Mouse (Mus musculus): ENCODE results near the gene Hs6st3. TPM values are rescaled to one million over a fixed set of nuclear protein-coding genes. Genes with fewer than 3 reads are reported as not detected.

Hs6st3 gene
- polyA plus RNA-seq, 1 experiment, result 1.2 TPM

DNA sequence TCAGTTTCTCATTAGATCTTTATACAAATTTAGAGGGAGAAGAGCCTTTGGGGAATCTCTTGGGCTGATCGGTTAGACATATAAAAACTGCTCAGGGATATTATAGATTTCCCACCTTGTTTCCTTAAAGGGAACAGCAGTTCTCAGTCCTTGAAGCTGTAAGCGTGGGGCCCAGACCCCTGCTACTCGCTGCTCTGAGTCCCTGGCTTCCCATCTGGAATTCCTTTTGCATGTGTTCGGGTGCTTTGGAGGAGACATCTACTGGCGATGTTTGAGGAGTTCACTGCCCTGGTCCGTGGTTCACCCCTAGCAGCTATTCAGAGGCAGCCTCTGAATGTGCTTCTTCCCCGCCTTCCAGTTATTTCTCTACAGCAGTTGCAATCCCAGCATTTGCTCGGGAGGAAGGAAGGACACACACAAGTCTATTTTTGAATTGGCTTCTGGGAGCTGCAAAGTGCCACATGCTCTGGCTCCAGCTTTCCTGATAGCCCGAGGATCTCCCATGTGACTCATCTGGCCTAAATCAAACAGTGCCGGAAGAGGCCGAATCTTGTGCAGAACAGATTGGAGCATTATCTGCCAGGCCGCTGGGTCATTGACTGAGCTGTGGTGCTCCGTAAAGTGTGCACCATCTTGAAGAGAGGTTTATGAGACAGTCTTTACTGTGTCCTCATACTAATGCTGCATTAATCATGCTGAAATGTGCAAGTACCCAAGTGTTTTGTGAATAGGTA lies 77.6 kb downstream of the Hs6st3 start:
- Histone ChIP-seq H3K4me3 (ENCODE audit: low read depth, low read length) (no peak overlapping the region), H3K27ac (ENCODE audit: insufficient read depth, low read length) (no peak overlapping the region), H3K4me1 (ENCODE audit: control insufficient read depth, insufficient read depth, low read length) (peaks cover 3% of the 10 kb centered on the region), H3K9me3 (replicated peaks; ENCODE audit: control insufficient read depth, insufficient read depth, low read length, poor library complexity, severe bottlenecking) (no peaks in the 10 kb centered on the region), H3K27me3 (ENCODE audit: control insufficient read depth, insufficient read depth, low read length, poor library complexity, severe bottlenecking) (no peaks in the 10 kb centered on the region), H3K9ac (ENCODE audit: low read depth, poor library complexity, severe bottlenecking) (no peak overlapping the region), H3K36me3 (ENCODE audit: control insufficient read depth, insufficient read depth, low read length, poor library complexity, severe bottlenecking) (no peaks in the 10 kb centered on the region)
- TF ChIP-seq CTCF (IDR thresholded peaks at IDR 0.05; ENCODE audit: low read depth, low read length), result no peak
- TF ChIP-seq POLR2A (IDR thresholded peaks at IDR 0.05; ENCODE audit: insufficient read depth, low read length), result no peak
- TF ChIP-seq EP300 (IDR thresholded peaks at IDR 0.05; ENCODE audit: insufficient read depth, low read depth, low read length), result no peak

DNA sequence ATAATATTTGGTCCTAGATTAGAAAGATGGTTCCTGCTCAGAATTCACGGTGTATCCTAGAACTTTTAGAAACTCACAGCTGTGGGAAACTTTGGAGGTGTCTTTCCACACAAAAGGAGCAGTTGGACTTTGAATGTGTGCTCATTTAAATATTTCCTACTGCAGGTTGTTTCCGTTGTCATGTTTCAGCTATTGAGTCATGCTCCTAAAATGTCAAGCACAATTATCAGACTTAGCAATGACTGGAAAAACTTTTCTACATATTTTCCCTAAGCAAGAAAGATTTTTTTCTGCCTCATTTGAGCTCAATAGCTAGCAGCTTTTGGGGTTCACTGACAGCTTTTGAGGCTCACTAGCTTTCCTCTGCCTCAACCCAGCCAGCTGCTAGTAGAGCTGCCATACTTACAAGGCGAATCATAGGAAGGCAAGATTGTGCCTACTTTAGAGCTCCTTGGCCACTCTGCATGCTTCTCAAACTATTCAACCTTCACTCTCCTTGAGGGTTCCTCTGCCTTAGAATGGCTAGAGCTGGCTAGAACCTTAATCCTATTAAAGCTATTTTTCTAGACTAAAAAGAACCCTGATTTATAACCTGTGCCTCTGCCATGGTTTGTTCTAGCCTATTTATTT lies 89.7 kb downstream of the Hs6st3 start:
- Histone ChIP-seq H3K4me1 (ENCODE audit: control insufficient read depth, insufficient read depth, low read length) (no peaks in the 10 kb centered on the region), H3K27me3 (ENCODE audit: control insufficient read depth, insufficient read depth, low read length, poor library complexity, severe bottlenecking) (no peaks in the 10 kb centered on the region), H3K4me3 (ENCODE audit: low read depth, low read length) (no peak overlapping the region), H3K9ac (ENCODE audit: low read depth, poor library complexity, severe bottlenecking) (no peak overlapping the region), H3K27ac (ENCODE audit: insufficient read depth, low read length) (no peak overlapping the region), H3K9me3 (replicated peaks; ENCODE audit: control insufficient read depth, insufficient read depth, low read length, poor library complexity, severe bottlenecking) (no peaks in the 10 kb centered on the region), H3K36me3 (ENCODE audit: control insufficient read depth, insufficient read depth, low read length, poor library complexity, severe bottlenecking) (no peaks in the 10 kb centered on the region)
- TF ChIP-seq POLR2A (IDR thresholded peaks at IDR 0.05; ENCODE audit: insufficient read depth, low read length), result no peak
- TF ChIP-seq EP300 (IDR thresholded peaks at IDR 0.05; ENCODE audit: insufficient read depth, low read depth, low read length), result no peak
- no peak for TF ChIP-seq CTCF (IDR thresholded peaks at IDR 0.05; ENCODE audit: low read depth, low read length)

DNA sequence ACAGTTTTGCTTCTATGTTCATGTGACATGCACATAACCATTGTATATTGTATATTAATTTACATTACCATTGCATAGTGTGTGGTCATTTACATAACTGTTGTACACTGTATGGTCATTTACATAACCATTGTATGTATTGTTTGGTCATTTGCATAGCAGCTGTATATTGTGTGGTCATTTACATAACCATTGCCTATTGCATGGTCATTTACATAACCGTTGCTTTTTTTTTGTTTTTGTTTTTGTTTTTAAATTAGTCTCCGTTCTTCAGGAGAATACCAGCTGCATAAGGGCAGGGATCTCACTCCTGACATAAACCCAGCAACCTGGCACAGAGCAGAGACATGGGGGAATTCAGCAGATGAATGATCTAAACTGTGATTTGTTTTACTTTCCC lies 95.5 kb downstream of the Hs6st3 start:
- H3K27ac ChIP-seq (ENCODE audit: insufficient read depth, low read length), result no peak overlapping the region
- no peaks in the 10 kb centered on the region for H3K36me3 ChIP-seq (ENCODE audit: control insufficient read depth, insufficient read depth, low read length, poor library complexity, severe bottlenecking)
- H3K9ac ChIP-seq (ENCODE audit: low read depth, poor library complexity, severe bottlenecking), result no peak overlapping the region
- H3K4me1 ChIP-seq (ENCODE audit: control insufficient read depth, insufficient read depth, low read length), result no peaks in the 10 kb centered on the region
- no peak overlapping the region for H3K4me3 ChIP-seq (ENCODE audit: low read depth, low read length)
- TF ChIP-seq CTCF (IDR thresholded peaks at IDR 0.05; ENCODE audit: low read depth, low read length), result no peak
- no peak for TF ChIP-seq EP300 (IDR thresholded peaks at IDR 0.05; ENCODE audit: insufficient read depth, low read depth, low read length)
- TF ChIP-seq POLR2A (IDR thresholded peaks at IDR 0.05; ENCODE audit: insufficient read depth, low read length), result no peak
- H3K27me3 ChIP-seq (ENCODE audit: control insufficient read depth, insufficient read depth, low read length, poor library complexity, severe bottlenecking), result no peaks in the 10 kb centered on the region
- no peaks in the 10 kb centered on the region for H3K9me3 ChIP-seq (replicated peaks; ENCODE audit: control insufficient read depth, insufficient read depth, low read length, poor library complexity, severe bottlenecking)

DNA sequence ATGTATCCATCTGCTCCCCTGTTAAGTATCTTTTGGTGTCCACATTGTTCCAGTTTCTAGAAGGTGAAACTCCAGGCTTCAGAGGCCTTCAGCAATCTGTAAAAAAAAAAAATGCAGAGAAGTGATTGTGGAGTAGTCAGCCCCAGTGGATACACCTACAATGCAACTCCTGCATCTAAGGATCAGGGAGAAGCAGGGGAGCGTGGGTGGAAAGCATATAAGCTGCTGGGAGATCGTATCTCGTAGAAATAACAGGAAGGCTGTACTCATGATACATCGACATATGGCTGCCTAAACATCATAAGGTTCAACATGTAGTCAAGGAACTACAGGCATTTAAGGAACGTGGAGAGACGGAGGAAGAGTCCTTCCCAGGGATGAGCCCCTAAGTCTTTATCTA lies 109.0 kb downstream of the Hs6st3 start:
- Histone ChIP-seq H3K9ac (ENCODE audit: low read depth, poor library complexity, severe bottlenecking) (no peak overlapping the region), H3K9me3 (replicated peaks; ENCODE audit: control insufficient read depth, insufficient read depth, low read length, poor library complexity, severe bottlenecking) (no peaks in the 10 kb centered on the region), H3K36me3 (ENCODE audit: control insufficient read depth, insufficient read depth, low read length, poor library complexity, severe bottlenecking) (no peaks in the 10 kb centered on the region), H3K4me3 (ENCODE audit: low read depth, low read length) (no peak overlapping the region), H3K4me1 (ENCODE audit: control insufficient read depth, insufficient read depth, low read length) (no peaks in the 10 kb centered on the region), H3K27me3 (ENCODE audit: control insufficient read depth, insufficient read depth, low read length, poor library complexity, severe bottlenecking) (no peaks in the 10 kb centered on the region), H3K27ac (ENCODE audit: insufficient read depth, low read length) (no peak overlapping the region)
- no peak for TF ChIP-seq EP300 (IDR thresholded peaks at IDR 0.05; ENCODE audit: insufficient read depth, low read depth, low read length)

DNA sequence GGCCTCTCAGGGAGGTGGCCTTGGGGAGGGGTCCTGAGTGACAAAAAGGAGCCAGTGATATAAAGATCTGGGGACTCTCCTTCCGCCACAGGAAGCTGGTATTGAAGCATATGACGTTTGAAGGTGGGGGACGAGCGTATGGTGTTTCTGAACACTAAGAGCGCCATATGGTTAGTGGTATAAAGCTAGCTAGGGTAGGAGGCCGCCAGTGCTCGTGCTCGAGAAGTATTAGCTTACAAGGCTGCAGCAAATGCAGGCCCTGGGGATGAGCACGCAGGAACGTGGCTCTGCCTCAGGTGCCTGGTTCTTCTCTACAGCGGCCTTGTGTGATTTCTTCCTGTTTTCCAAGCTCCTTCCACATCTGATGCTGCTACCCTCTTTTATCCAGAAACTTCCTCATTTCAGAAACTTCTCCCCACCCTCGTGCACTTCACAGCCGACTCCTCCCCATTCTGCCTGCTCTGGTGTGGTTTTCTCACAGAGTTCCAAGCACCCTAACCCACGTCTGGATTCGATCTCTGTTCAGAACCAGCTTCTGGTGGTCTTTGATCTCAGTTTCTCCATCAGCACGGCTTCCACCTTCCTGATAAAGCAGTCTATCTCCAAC lies 110.0 kb downstream of the Hs6st3 start:
- H3K27ac ChIP-seq (ENCODE audit: insufficient read depth, low read length), result no peak overlapping the region
- H3K9me3 ChIP-seq (replicated peaks; ENCODE audit: control insufficient read depth, insufficient read depth, low read length, poor library complexity, severe bottlenecking), result no peaks in the 10 kb centered on the region
- H3K27me3 ChIP-seq (ENCODE audit: control insufficient read depth, insufficient read depth, low read length, poor library complexity, severe bottlenecking), result no peaks in the 10 kb centered on the region
- H3K9ac ChIP-seq (ENCODE audit: low read depth, poor library complexity, severe bottlenecking), result no peak overlapping the region
- no peaks in the 10 kb centered on the region for H3K36me3 ChIP-seq (ENCODE audit: control insufficient read depth, insufficient read depth, low read length, poor library complexity, severe bottlenecking)
- no peaks in the 10 kb centered on the region for H3K4me1 ChIP-seq (ENCODE audit: control insufficient read depth, insufficient read depth, low read length)
- H3K4me3 ChIP-seq (ENCODE audit: low read depth, low read length), result no peak overlapping the region
- no peak for TF ChIP-seq EP300 (IDR thresholded peaks at IDR 0.05; ENCODE audit: insufficient read depth, low read depth, low read length)
- no peak for TF ChIP-seq CTCF (IDR thresholded peaks at IDR 0.05; ENCODE audit: low read depth, low read length)
- no peak for TF ChIP-seq POLR2A (IDR thresholded peaks at IDR 0.05; ENCODE audit: insufficient read depth, low read length)

GRCm38 (mm10) chr14:119250353-119250752 lies 112.2 kb downstream of the Hs6st3 start:
- no peaks in the 10 kb centered on the region for H3K27me3 ChIP-seq (ENCODE audit: control insufficient read depth, insufficient read depth, low read length, poor library complexity, severe bottlenecking)
- TF ChIP-seq EP300 (IDR thresholded peaks at IDR 0.05; ENCODE audit: insufficient read depth, low read depth, low read length) (no peak), CTCF (IDR thresholded peaks at IDR 0.05; ENCODE audit: low read depth, low read length) (no peak), POLR2A (IDR thresholded peaks at IDR 0.05; ENCODE audit: insufficient read depth, low read length) (no peak)
- H3K4me1 ChIP-seq (ENCODE audit: control insufficient read depth, insufficient read depth, low read length), result no peaks in the 10 kb centered on the region
- H3K4me3 ChIP-seq (ENCODE audit: low read depth, low read length), result no peak overlapping the region
- no peak overlapping the region for H3K9ac ChIP-seq (ENCODE audit: low read depth, poor library complexity, severe bottlenecking)
- H3K36me3 ChIP-seq (ENCODE audit: control insufficient read depth, insufficient read depth, low read length, poor library complexity, severe bottlenecking), result no peaks in the 10 kb centered on the region
- no peaks in the 10 kb centered on the region for H3K9me3 ChIP-seq (replicated peaks; ENCODE audit: control insufficient read depth, insufficient read depth, low read length, poor library complexity, severe bottlenecking)
- H3K27ac ChIP-seq (ENCODE audit: insufficient read depth, low read length), result no peak overlapping the region

Measured in ES-Bruce4 (cell line).